Mouse (Mus musculus): ENCODE measurements around the gene Prkd2. TPM values are rescaled to one million over a fixed set of nuclear protein-coding genes. Genes with fewer than 3 reads are reported as not detected.

The Prkd2 gene
- polyA plus RNA-seq, 2 experiments, result 19.2 to 35.9 TPM

GRCm38 (mm10) chr7:16867488-16867887 is 24.8 kb downstream of the Prkd2 start:
- Histone ChIP-seq H3K9me3 (ENCODE audit: control insufficient read depth, low read length) (no peaks in the 10 kb centered on the region), H3K36me3 (ENCODE audit: control insufficient read depth, insufficient read depth, low read length) (peaks cover 75% of the 10 kb centered on the region), H3K27ac (replicated peaks; ENCODE audit: low read depth, low read length) (no peak overlapping the region), H3K4me2 (replicated peaks; ENCODE audit: low read depth, low read length, severe bottlenecking) (no peak overlapping the region), H3K9ac (ENCODE audit: low read depth, low read length, severe bottlenecking) (no peak overlapping the region), H3K27me3 (ENCODE audit: control insufficient read depth, insufficient read depth, low read length) (no peaks in the 10 kb centered on the region), H3K4me3 (replicated peaks; ENCODE audit: low read length) (no peak overlapping the region), H3K4me1 (ENCODE audit: control insufficient read depth, insufficient read depth, low read length) (no peaks in the 10 kb centered on the region)
- DNase-seq (ENCODE audit: low spot score) (no peak), ATAC-seq (ENCODE audit: low FRiP score, low read depth) (no peak)
- TF ChIP-seq POLR2A (IDR thresholded peaks at IDR 0.05; ENCODE audit: borderline replicate concordance, extremely low read depth, insufficient read depth, insufficient read length), result no peak
- WGBS, result 86% methylated on average over 3 of the region's 3 CpGs

DNA sequence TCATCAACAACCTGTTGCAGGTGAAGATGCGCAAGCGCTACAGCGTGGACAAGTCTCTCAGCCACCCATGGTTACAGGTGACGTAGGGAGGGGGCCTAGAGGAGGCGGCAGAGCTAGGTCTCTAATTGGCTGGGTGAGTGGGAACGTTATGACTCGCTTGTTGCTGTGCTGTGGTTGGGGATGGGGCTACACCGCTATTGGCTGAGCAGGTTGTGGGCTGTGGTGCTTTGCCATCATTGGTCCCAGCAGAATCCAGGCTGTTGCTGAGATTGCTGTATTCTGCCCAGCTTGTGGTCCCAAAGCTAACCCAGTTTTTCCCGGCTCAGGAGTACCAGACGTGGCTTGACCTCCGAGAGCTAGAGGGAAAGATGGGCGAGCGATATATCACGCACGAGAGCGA is 26.8 kb downstream of the Prkd2 start:
- Histone ChIP-seq H3K27ac (replicated peaks; ENCODE audit: low read depth, low read length) (no peak overlapping the region), H3K4me1 (ENCODE audit: control insufficient read depth, insufficient read depth, low read length) (no peaks in the 10 kb centered on the region), H3K4me3 (replicated peaks; ENCODE audit: low read length) (peak overlapping the region; percentile 18; the same call in 1 of the 2 replicates), H3K4me2 (replicated peaks; ENCODE audit: low read depth, low read length, severe bottlenecking) (peak overlapping the region; percentile 31; the same call in 1 of the 2 replicates), H3K36me3 (ENCODE audit: control insufficient read depth, insufficient read depth, low read length) (peaks cover 61% of the 10 kb centered on the region), H3K9ac (ENCODE audit: low read depth, low read length, severe bottlenecking) (no peak overlapping the region), H3K27me3 (ENCODE audit: control insufficient read depth, insufficient read depth, low read length) (no peaks in the 10 kb centered on the region), H3K9me3 (ENCODE audit: control insufficient read depth, low read length) (no peaks in the 10 kb centered on the region)
- peak; percentile 93 for ATAC-seq (ENCODE audit: low FRiP score, low read depth)
- DNase-seq (ENCODE audit: low spot score), result peak; percentile 83
- WGBS, result 31% methylated on average over 16 of the region's 16 CpGs
- TF ChIP-seq POLR2A (IDR thresholded peaks at IDR 0.05; ENCODE audit: borderline replicate concordance, extremely low read depth, insufficient read depth, insufficient read length), result no peak

DNA sequence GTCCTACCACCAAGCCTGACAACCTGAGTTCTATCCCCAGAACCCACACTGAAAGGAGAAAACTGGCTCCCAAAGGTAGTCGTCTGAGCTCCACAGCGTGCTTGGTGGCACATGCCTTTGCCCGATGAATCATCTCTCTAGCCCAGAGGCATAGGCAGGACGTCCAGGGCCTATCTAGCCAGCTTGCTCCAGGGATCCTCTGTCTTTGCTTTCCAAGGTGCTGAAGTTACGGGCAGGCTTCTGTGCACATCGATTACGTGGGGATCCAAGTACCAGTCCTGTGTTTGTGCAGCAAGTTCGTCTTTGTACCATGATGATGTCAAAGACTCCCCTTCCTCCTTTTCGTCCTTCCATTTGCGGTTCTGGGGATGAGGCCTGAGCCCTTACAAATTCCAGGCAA is 28.9 kb downstream of the Prkd2 start:
- Histone ChIP-seq H3K4me1 (ENCODE audit: control insufficient read depth, insufficient read depth, low read length) (peaks cover 3% of the 10 kb centered on the region; the same call in 1 of the 2 replicates), H3K4me3 (replicated peaks; ENCODE audit: low read length) (no peak overlapping the region), H3K27me3 (ENCODE audit: control insufficient read depth, insufficient read depth, low read length) (no peaks in the 10 kb centered on the region), H3K36me3 (ENCODE audit: control insufficient read depth, insufficient read depth, low read length) (peaks cover 47% of the 10 kb centered on the region), H3K27ac (replicated peaks; ENCODE audit: low read depth, low read length) (no peak overlapping the region), H3K9me3 (ENCODE audit: control insufficient read depth, low read length) (no peaks in the 10 kb centered on the region), H3K4me2 (replicated peaks; ENCODE audit: low read depth, low read length, severe bottlenecking) (no peak overlapping the region), H3K9ac (ENCODE audit: low read depth, low read length, severe bottlenecking) (no peak overlapping the region)
- no peak for DNase-seq (ENCODE audit: low spot score)
- 78% methylated on average over 10 of the region's 10 CpGs for WGBS
- ATAC-seq (ENCODE audit: low FRiP score, low read depth), result no peak
- no peak for TF ChIP-seq POLR2A (IDR thresholded peaks at IDR 0.05; ENCODE audit: borderline replicate concordance, extremely low read depth, insufficient read depth, insufficient read length)

GRCm38 (mm10) chr7:16872478-16872877 is 29.8 kb downstream of the Prkd2 start:
- Histone ChIP-seq H3K27me3 (ENCODE audit: control insufficient read depth, insufficient read depth, low read length) (no peaks in the 10 kb centered on the region), H3K9ac (ENCODE audit: low read depth, low read length, severe bottlenecking) (no peak overlapping the region), H3K4me2 (replicated peaks; ENCODE audit: low read depth, low read length, severe bottlenecking) (no peak overlapping the region), H3K4me3 (replicated peaks; ENCODE audit: low read length) (no peak overlapping the region), H3K9me3 (ENCODE audit: control insufficient read depth, low read length) (no peaks in the 10 kb centered on the region), H3K4me1 (ENCODE audit: control insufficient read depth, insufficient read depth, low read length) (peaks cover 7% of the 10 kb centered on the region; the same call in 1 of the 2 replicates), H3K27ac (replicated peaks; ENCODE audit: low read depth, low read length) (no peak overlapping the region), H3K36me3 (ENCODE audit: control insufficient read depth, insufficient read depth, low read length) (peaks cover 42% of the 10 kb centered on the region)
- ATAC-seq (ENCODE audit: low FRiP score, low read depth) (no peak), DNase-seq (ENCODE audit: low spot score) (no peak)
- no peak for TF ChIP-seq POLR2A (IDR thresholded peaks at IDR 0.05; ENCODE audit: borderline replicate concordance, extremely low read depth, insufficient read depth, insufficient read length)
- 93% methylated on average over 9 of the region's 9 CpGs for WGBS

DNA sequence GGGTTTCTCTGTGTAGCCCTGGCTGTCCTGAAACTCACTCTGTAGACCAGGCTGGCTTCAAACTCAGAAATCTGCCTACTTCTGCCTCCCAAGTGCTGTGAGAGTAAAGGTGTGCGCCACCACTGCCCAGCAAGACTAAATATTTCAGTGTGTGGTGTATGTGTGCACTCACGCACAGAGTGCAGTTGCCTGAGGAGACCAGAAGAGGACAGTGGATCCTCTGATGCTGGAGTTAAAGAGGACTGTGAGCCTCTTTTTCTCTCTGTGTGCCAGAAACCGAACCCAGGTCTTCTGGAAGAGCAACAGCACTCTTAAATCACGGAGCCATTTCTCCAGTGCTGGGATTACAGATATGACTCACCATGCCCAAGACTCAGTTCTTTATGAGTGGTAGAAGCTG is 30.7 kb downstream of the Prkd2 start:
- Histone ChIP-seq H3K4me3 (replicated peaks; ENCODE audit: low read length) (no peak overlapping the region), H3K4me2 (replicated peaks; ENCODE audit: low read depth, low read length, severe bottlenecking) (no peak overlapping the region), H3K9me3 (ENCODE audit: control insufficient read depth, low read length) (no peaks in the 10 kb centered on the region), H3K27ac (replicated peaks; ENCODE audit: low read depth, low read length) (no peak overlapping the region), H3K36me3 (ENCODE audit: control insufficient read depth, insufficient read depth, low read length) (peaks cover 38% of the 10 kb centered on the region), H3K9ac (ENCODE audit: low read depth, low read length, severe bottlenecking) (no peak overlapping the region), H3K4me1 (ENCODE audit: control insufficient read depth, insufficient read depth, low read length) (peaks cover 7% of the 10 kb centered on the region; the same call in 1 of the 2 replicates), H3K27me3 (ENCODE audit: control insufficient read depth, insufficient read depth, low read length) (no peaks in the 10 kb centered on the region)
- no peak for TF ChIP-seq POLR2A (IDR thresholded peaks at IDR 0.05; ENCODE audit: borderline replicate concordance, extremely low read depth, insufficient read depth, insufficient read length)
- DNase-seq (ENCODE audit: low spot score) (no peak), ATAC-seq (ENCODE audit: low FRiP score, low read depth) (no peak)
- 96% methylated on average over 4 of the region's 4 CpGs for WGBS

- TF ChIP-seq POLR2A (IDR thresholded peaks at IDR 0.05; ENCODE audit: borderline replicate concordance, extremely low read depth, insufficient read depth, insufficient read length), result peak; percentile 43; the same call in 1 of the 2 replicates
- WGBS, result 7% methylated on average over 17 of the region's 17 CpGs
- H3K9ac ChIP-seq (ENCODE audit: low read depth, low read length, severe bottlenecking), result no peak overlapping the region
Measured at GRCm38 (mm10) chr7:16874190-16874589, 31.5 kb downstream of the Prkd2 start.

More at GRCm38 (mm10) chr7:16874190-16874589, 31.5 kb downstream of the Prkd2 start:
- Histone ChIP-seq H3K4me3 (replicated peaks; ENCODE audit: low read length) (peak overlapping the region; percentile 87), H3K9me3 (ENCODE audit: control insufficient read depth, low read length) (no peaks in the 10 kb centered on the region), H3K27ac (replicated peaks; ENCODE audit: low read depth, low read length) (peak overlapping the region; percentile 86), H3K4me2 (replicated peaks; ENCODE audit: low read depth, low read length, severe bottlenecking) (peak overlapping the region; percentile 46), H3K27me3 (ENCODE audit: control insufficient read depth, insufficient read depth, low read length) (no peaks in the 10 kb centered on the region), H3K4me1 (ENCODE audit: control insufficient read depth, insufficient read depth, low read length) (peaks cover 7% of the 10 kb centered on the region; the same call in 1 of the 2 replicates), H3K36me3 (ENCODE audit: control insufficient read depth, insufficient read depth, low read length) (peaks cover 38% of the 10 kb centered on the region)
- ATAC-seq (ENCODE audit: low FRiP score, low read depth), result no peak
- DNase-seq (ENCODE audit: low spot score), result peak; percentile 75

All from limb, embryonic 14.5 days (tissue).